Mouse (Mus musculus): ENCODE data around the gene Sh3rf1.

Sh3rf1 gene

GRCm38 (mm10) chr8:61286394-61286793, 62.7 kb downstream of the Sh3rf1 start:
- DNase-seq (ENCODE audit: low spot score in 2 of 2), result no peak

GRCm38 (mm10) chr8:61286795-61287385, 63.2 kb downstream of the Sh3rf1 start:
- DNase-seq (ENCODE audit: low spot score in 2 of 2), result no peak

GRCm38 (mm10) chr8:61288006-61288566, 64.4 kb downstream of the Sh3rf1 start:
- DNase-seq (ENCODE audit: low spot score in 2 of 2), result peak in 1 of 2 experiments; percentile 23

GRCm38 (mm10) chr8:61288676-61289075, 65.0 kb downstream of the Sh3rf1 start:
- no peak for DNase-seq (ENCODE audit: low spot score in 2 of 2)

- DNase-seq (ENCODE audit: low spot score in 2 of 2), result no peak
Observed at GRCm38 (mm10) chr8:61295040-61295439, 71.4 kb downstream of the Sh3rf1 start.

- no peak for DNase-seq (ENCODE audit: low spot score in 2 of 2)
Observed at GRCm38 (mm10) chr8:61295441-61295840, 71.8 kb downstream of the Sh3rf1 start.

DNA sequence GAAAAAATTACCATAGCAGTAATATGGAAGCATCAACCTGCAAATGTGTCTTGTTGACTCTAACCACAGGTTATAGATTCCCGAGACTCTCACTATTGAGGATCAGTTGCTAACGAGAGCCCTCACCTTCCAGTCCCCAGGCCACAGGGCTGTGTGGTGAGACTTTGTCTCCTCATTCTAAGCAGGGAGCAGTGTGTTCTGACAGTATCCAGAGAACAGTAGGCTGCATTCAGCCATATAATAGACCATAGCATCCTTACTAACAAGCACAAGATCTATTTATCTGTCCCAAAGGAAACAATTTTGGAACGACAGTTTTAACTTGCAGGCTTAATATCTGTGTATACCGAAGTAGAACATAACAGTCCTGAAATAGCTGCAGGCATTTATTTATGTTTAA, 75.2 kb downstream of the Sh3rf1 start:
- no peak for DNase-seq (ENCODE audit: low spot score in 2 of 2)

GRCm38 (mm10) chr8:61301298-61302028, 77.8 kb downstream of the Sh3rf1 start:
- no peak for DNase-seq (ENCODE audit: low spot score in 2 of 2)

- no peak for DNase-seq (ENCODE audit: low spot score in 2 of 2)
Observed at GRCm38 (mm10) chr8:61302029-61302368, 78.3 kb downstream of the Sh3rf1 start.

DNA sequence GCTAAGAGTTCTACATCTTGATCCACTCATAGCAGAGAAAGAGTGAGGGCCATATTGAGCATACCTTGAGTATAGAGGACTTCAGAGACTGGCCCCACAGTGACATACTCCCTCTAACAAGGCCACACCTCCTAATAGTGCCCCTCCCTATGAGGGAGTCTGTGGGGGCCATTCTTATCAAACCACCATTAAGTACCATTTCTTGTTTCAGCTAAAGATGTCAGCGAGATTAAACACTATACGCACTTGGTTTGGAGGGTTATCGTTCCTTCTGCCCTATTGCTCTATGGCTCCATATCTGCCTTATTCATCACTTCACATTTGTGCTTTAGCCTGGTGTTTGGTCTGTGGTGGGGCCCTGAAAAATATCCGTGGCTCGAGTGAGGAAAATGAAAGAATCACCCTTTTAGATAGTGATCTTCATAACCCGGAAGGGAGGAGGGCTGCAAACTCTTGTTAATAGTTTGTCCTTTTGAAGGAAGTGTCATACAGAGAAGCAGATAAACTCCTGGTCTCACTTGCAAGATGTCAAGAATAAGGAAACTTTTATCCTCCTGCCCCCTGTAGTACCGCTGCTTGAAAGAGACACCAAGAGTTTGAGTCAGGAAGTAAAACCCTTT, 81.9 kb downstream of the Sh3rf1 start:
- DNase-seq (ENCODE audit: low spot score in 2 of 2), result no peak

DNA sequence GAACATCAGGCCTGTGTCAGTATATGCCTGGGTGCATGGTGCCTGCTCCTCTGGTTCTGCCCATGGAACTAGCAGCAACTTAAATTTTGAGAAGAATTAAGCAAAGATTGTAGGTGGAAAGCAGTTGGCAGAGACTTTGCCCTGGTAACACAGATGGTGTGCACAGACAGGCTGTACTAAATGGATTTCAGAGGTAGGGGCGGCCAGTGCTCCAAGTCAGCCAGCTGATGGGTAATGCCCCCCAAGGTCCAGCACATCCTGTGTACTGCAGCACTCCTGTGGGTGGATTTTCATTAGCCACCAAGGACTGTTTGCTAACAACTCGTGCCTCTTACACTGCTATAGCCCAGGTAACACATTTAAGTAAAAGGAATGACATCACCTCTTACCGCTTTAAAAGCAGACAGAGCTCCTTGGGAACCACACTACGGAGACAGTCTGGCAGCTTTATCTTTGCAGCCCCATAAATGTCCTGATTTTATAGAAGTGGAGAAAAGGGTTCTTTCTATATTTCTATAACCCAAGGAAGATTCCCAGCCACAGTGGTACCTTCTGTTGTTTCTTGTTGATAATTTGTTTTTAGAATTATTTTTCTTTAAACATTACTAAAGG, 82.9 kb downstream of the Sh3rf1 start:
- peak in 1 of 2 experiments; percentile 27 for DNase-seq (ENCODE audit: low spot score in 2 of 2)

DNA sequence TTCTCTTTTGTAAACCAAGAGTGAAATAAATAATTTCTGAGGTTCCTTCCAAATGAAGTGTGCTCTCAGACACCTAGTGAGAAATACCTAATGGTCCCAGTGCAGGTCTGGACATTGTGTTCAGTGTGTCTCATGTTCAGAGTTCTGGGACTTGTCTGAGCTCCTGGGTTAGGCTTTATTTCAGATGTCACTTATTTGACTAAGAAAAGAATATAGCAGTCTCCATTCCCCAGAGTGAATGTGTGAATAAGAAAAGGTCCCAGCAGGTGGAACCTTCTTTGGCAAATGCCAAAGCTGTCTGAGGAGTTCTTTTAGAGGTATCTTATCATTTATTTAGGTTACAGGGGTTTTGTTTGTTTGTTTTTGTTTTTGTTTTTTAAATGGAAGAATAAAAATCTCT, 85.2 kb downstream of the Sh3rf1 start:
- no peak for DNase-seq (ENCODE audit: low spot score in 2 of 2)

GRCm38 (mm10) chr8:61309530-61310402, 86.1 kb downstream of the Sh3rf1 start:
- no peak for DNase-seq (ENCODE audit: low spot score in 2 of 2)

- no peak for DNase-seq (ENCODE audit: low spot score in 2 of 2)
Observed at GRCm38 (mm10) chr8:61310403-61310871, 86.8 kb downstream of the Sh3rf1 start.

DNA sequence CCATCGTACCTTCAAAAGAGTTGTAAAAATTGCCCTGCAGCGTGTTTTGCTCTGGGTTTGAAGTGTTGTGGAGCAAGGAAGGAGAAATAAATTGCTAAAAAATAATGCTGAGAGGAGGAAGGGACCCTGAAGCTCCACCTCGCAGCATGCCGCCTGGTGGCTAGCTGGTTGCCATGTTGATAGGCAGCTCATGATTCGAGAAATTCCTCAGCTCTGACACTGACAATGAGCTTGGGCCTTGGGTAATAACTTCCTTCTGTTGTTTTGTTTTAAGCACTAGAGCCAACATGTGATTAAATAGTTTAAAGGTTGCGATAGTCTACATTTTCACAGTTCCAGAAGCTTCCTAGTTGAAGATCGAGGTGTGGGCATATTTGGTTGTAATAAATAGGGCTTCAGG, 89.3 kb downstream of the Sh3rf1 start:
- no peak for DNase-seq (ENCODE audit: low spot score in 2 of 2)

DNA sequence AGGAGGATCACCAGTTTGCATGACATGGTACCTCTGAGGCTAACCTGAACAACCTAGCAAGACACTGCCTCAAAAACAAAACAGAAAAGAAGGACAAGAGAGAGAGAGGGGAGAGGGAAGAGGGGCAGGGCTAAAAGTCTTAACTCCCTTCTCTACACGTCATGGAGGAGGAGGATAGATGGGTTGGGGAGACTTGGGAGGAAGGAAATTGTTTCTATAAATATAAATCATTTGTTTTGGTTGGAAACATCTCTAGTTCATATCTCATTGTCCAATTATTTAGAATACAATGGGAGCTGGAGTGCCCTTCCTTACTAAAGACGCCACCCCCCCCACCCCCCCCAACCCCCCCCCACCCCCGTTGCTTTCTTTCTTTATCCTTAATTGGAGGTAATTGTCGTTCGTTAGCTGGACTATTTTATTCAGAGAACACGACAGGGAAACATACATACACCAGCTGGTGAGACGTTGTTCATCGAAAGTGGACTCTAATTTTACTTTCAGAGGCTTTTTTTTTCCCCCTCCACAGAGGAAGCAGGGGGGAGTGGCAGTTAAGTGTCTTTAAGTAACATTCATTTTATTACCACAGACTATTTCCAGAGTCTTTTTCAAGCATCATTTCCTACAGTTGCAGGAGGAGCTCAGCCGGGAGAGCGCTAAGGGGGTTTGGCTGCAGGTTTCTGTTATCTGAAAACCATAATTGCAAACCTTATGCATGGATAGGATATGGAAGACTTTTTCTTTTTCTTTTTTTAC, 92.5 kb downstream of the Sh3rf1 start:
- DNase-seq (ENCODE audit: low spot score in 2 of 2), result no peak

DNA sequence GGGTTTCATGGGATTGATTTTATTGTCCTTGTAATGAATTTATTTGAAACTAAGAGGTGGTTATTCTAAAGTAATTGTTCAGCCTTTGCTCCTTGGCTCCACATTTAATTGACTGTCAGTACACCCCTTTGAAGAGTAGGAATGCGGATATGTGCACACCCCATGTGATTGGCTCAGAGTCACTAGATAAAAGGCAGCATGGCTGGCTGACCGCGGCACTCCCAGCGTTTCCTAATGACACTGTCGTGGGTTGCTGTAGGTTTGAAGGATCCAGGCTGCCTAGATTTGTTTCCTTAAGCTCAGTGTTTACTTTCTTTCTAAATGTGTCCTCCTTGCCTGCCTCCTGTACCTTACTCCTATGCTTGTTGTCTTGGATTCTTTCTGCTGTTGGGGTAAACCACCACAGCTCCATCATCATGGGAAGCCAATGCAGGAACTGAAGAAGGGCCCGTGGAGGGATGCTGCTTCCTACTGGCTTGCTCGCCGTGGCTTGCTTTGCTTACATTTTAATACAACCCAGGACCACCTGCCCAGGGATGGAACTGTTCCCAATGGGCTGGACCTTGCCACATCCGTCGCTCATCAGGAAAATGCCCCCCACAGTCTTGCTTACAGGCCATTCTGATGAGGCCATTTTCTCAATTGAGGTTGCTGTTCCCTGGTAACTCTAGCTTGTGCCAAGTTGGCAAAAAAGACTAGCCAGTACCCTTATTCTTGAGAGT, 93.3 kb downstream of the Sh3rf1 start:
- no peak for DNase-seq (ENCODE audit: low spot score in 2 of 2)

GRCm38 (mm10) chr8:61317535-61318136, 94.0 kb downstream of the Sh3rf1 start:
- no peak for DNase-seq (ENCODE audit: low spot score in 2 of 2)

DNA sequence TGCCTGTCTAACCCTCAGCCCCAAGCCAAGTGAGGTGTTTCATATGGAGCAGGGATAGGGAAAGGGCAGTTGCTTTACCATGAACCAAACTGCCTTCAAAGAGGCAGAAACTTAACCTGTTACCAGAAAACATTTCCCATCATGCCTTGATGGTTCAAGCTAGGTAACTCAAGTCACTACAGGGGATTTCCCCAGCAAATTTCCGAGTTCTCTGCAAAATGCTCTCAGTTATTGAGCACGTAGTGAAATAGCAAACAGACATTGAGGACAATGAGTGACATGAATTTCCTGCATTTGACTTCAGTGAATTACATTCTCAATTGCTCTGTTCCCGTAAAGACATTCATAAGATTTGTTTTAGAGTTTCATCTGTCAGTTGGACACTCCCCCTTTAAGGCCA, 97.5 kb downstream of the Sh3rf1 start:
- DNase-seq (ENCODE audit: low spot score in 2 of 2), result no peak

- DNase-seq (ENCODE audit: low spot score in 2 of 2), result no peak
Observed at GRCm38 (mm10) chr8:61321780-61322179, 98.1 kb downstream of the Sh3rf1 start.

Data from frontal cortex, postnatal 14 days (tissue).